Mouse (Mus musculus) olfactory bulb, adult 2 months (tissue): ENCODE data around the gene Gm20431. TPM values are rescaled to one million over a fixed set of nuclear protein-coding genes. Genes with fewer than 3 reads are reported as not detected.

Experiments
- H3K27ac ChIP-seq: fragments of 200-500 bp; 2 replicates; pipeline ENCODE4 v1.5.1; 2012; ENCODE audit warnings: low read depth, low read length; ENCODE audit not compliant: insufficient read depth
- H3K4me1 ChIP-seq: fragments of 200-500 bp; 2 replicates; pipeline ENCODE4 v1.6.1; 2012; ENCODE audit warnings: low read length; ENCODE audit not compliant: control insufficient read depth, insufficient read depth
- H3K4me3 ChIP-seq: fragments of 200-500 bp; 2 replicates; pipeline ENCODE4 v1.5.1; 2012; ENCODE audit warnings: mild to moderate bottlenecking, low read depth, low read length, moderate library complexity; ENCODE audit not compliant: insufficient read depth
- CTCF ChIP-seq: fragments of 200-500 bp; IDR thresholded peaks from 2 replicates; pipeline ENCODE4 v1.5.1; 2012; ENCODE audit warnings: low read depth, mild to moderate bottlenecking, low read length, moderate library complexity; ENCODE audit not compliant: insufficient read depth
- POLR2A ChIP-seq: fragments of 200-500 bp; IDR thresholded peaks from 2 replicates; pipeline ENCODE4 v1.6.1; 2012; ENCODE audit warnings: mild to moderate bottlenecking, low read depth, low read length, moderate library complexity; ENCODE audit not compliant: insufficient read depth
- WGBS: fragments of 180-500 bp; shearing (Covaris S2); methylation state at CpG from one replicate; pipeline ENCODE4 v1.1.7; 2018; 5-methylcytosine and 5-hydroxymethylcytosine counted together
- polyA plus RNA-seq: library from polyadenylated mRNA; stranded (reverse); fragments of >200 nt; gene quantifications from 2 replicates; pipeline ENCODE4 v1.2.4, GENCODE M21; 2012; ENCODE audit warnings: low replicate concordance; ENCODE audit not compliant: missing spikeins, insufficient read depth, insufficient read length

Gm20431 gene
- polyA plus RNA-seq, 1 experiment = not detected

DNA sequence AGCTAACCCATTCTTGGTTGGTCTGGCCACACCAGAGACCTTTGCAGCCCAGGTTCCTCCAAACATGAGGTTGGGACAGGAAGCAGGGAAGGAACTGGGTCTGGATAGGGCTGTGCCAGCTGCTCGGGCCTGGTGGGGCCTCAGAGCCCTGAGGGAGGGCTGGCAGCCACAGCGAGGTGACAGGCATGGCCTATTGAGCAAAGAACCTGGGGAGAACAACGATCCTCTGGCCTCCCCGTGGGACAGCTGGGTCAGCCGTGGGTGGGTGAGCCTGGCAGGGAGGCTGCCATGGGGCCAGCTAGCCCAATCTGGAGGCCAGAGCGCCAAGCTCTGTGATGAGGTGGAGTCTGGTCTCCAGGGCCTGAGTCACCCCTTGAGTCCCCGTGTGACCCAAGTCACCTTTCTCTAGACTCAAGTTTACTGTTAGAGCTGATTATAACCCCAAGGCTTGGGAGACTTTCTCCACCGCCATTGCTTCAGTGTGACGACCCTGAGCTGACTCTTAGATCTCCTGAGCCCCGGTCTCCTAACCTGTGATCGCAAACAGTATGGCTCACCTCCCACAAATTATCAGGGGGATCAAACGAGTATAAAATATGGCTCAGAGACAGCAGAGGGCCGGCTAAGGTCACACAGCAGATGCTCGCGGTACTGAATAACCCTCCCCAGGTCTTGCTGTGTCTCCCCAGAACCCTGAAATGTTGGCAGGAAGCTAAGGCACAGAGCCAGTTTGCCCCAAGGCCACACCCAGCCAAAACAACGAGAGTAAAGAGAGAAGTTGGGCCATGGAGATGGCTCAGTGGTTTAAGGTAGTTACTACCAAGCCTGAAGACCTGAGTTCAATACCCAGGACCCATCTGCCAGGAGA, 25.3 kb upstream of the Gm20431 start:
- Histone ChIP-seq H3K4me1 (peaks cover 24% of the 10 kb centered on the region), H3K27ac (no peak overlapping the region), H3K4me3 (no peak overlapping the region)
- 85% methylated on average over 16 of the region's 16 CpGs for WGBS
- TF ChIP-seq POLR2A = no peak
- no peak for TF ChIP-seq CTCF

- peaks cover 16% of the 10 kb centered on the region for H3K4me1 ChIP-seq
- 71% methylated on average over 3 of the region's 3 CpGs for WGBS
- H3K4me3 ChIP-seq = no peak overlapping the region
- TF ChIP-seq CTCF = no peak
- TF ChIP-seq POLR2A = no peak
- no peak overlapping the region for H3K27ac ChIP-seq
Observed at GRCm38 (mm10) chr2:167685865-167686264, 24.6 kb upstream of the Gm20431 start.

DNA sequence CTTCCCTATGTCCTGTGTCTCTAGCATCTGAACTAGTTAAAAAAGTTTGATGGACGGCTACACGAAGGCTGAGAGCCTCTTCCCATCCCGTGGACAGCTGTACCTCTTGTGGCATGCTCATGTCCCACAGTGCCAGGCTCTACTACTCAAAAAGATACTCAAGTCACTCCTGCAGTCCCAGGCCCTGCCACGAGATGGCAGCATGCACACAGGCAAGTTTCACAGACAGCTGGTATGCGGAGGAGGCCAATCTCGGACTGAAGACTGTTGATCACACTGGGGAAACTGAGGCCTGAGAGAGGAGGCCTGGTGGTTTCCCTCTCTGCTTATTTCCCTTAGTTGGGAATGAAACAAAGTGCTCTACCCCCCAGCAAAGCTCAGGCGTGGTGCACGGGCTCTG, 23.8 kb upstream of the Gm20431 start:
- TF ChIP-seq POLR2A = no peak
- peak; percentile 92 for TF ChIP-seq CTCF
- H3K4me1 ChIP-seq = peaks cover 12% of the 10 kb centered on the region
- H3K27ac ChIP-seq = no peak overlapping the region
- 4% methylated on average over 8 of the region's 8 CpGs for WGBS
- H3K4me3 ChIP-seq = no peak overlapping the region

DNA sequence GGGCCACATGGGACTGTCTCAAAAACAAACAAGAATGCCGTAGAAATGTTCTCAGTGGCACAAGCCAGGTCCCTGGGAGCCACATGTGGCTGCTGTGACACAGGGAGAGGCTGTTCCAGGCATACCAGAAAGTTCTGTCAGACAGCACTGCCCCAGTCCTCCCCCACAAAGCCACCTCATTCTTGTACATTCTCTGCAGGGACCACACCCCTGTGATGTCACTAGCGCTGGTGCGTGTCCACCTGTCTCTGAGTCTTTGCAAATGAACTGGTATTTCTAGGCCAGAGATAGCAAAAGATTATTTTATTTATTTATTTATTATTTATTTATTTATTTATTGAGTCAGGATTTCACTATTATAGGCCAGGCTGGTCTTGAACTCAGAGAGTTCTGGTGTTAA, 22.4 kb upstream of the Gm20431 start:
- H3K4me1 ChIP-seq = peaks cover 10% of the 10 kb centered on the region
- H3K4me3 ChIP-seq = no peak overlapping the region
- no peak overlapping the region for H3K27ac ChIP-seq
- TF ChIP-seq POLR2A (no peak), CTCF (no peak)
- 91% methylated on average over 3 of the region's 3 CpGs for WGBS

DNA sequence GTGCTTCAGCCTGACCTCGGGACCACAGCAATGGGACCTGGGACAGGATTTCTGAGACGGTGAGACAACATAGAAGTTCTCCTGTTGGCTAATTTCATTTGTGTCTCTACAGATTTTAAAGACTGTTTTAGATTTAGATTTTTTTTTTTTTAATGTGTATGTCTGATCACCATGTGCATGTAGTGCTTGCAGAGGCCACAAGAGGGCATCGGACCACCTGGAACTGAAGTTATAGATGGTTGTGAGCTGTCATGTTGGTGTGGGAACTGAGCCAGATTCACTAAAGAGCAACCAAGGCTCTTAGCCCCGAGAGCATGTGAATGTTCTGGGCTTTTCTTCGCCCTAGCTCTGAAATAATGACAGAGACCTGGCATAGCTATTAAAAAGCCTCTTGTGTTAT, 19.4 kb upstream of the Gm20431 start:
- 56% methylated on average over 5 of the region's 5 CpGs for WGBS
- no peak overlapping the region for H3K27ac ChIP-seq
- H3K4me3 ChIP-seq = no peak overlapping the region
- no peak for TF ChIP-seq CTCF
- TF ChIP-seq POLR2A = no peak
- peaks cover 4% of the 10 kb centered on the region for H3K4me1 ChIP-seq

GRCm38 (mm10) chr2:167679902-167680430, 18.7 kb upstream of the Gm20431 start:
- no peak overlapping the region for H3K27ac ChIP-seq
- no peak overlapping the region for H3K4me3 ChIP-seq
- 1% methylated on average over 13 of the region's 13 CpGs for WGBS
- peaks cover 4% of the 10 kb centered on the region for H3K4me1 ChIP-seq
- TF ChIP-seq POLR2A (no peak), CTCF (peak; percentile 97)

DNA sequence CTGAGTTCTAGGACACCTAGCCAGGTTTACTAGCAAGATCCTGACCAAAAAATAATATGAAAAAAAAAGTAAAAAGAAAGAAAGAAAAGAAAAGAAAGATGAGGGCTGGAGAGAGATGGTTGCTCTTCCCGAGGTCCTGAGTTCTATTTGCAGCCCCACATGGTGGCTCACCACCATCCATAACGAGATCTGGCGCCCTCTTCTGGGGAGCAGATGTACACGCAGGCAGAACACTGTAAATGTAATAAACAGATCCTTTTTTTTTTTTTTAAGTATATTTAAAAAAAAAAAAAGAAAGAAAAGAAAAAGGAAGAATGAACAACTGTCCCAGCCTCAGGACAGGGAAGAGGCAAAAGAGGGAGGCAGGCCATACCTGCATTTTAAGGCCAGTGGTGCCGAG, 17.3 kb upstream of the Gm20431 start:
- no peak overlapping the region for H3K27ac ChIP-seq
- peaks cover 4% of the 10 kb centered on the region for H3K4me1 ChIP-seq
- 52% methylated on average over 5 of the region's 5 CpGs for WGBS
- no peak for TF ChIP-seq CTCF
- no peak for TF ChIP-seq POLR2A
- H3K4me3 ChIP-seq = no peak overlapping the region

DNA sequence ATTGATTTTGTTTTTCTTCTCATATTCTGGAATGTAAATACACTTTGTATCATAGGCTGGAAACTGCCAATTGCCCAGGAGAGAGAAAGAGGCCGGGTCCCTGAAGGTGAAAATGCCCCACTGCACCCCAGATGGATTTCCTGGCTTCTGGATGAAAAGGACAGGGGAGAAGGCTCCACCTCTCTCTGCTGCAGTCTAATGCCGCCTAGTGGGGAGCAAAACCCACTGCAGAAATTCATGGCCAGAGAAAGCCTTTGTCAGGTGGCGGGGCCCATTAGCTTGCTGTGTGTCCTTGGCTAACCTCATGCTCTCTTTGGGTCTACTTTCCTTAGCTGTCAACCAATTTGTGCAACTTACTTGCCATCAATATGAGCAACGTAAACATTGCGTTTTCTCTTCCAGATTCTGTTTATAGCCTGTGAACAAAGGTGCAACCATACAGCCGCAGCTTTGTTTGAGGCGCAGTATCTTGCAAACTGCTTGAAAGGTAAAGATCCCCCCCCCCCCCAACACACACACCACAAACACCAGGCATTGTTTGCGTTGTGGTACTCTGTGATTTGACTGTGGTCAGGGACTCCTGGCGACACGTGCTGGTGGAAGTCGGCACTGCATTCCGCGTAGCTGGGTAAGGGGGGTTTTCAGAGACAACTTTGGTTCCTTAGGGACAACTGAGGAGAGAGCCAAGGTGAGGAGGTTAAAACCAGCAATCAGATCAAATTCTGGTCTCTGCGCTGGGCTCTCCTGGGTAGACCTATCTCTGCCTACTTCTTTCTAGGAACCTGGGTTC, 14.0 kb upstream of the Gm20431 start:
- TF ChIP-seq CTCF (no peak), POLR2A (no peak)
- WGBS = 49% methylated on average over 14 of the region's 14 CpGs
- Histone ChIP-seq H3K4me3 (no peak overlapping the region), H3K27ac (no peak overlapping the region), H3K4me1 (peaks cover 8% of the 10 kb centered on the region)

DNA sequence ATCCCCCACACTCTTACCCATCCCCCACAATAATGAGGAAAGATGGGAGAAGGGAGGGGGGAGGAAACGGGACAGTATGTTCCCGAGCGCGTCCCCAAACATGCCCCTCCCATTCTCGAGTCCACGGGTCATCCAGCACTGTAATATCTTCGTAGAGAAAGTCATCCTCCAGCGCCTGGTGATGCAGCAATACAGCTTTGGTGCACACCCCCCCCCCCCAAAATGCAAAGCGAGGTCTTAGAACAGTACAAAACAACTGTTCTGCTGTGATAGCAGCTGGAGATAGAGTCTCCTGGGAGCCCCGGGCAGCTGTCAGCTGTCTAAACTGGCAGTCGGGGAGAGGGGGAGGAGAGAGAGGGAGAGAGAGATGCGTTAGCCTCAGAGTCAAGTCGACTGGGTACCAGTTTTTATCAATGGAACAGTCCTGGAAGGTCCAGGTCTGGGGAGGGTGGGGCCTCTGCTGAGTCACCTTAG, 11.0 kb upstream of the Gm20431 start:
- H3K4me3 ChIP-seq = no peak overlapping the region
- 37% methylated on average over 13 of the region's 13 CpGs for WGBS
- H3K27ac ChIP-seq = no peak overlapping the region
- TF ChIP-seq POLR2A (no peak), CTCF (no peak)
- peaks cover 4% of the 10 kb centered on the region for H3K4me1 ChIP-seq
